Mouse (Mus musculus) liver, embryonic 12.5 days (tissue): ENCODE measurements around the gene Srsf2. TPM values are rescaled to one million over a fixed set of nuclear protein-coding genes. Genes with fewer than 3 reads are reported as not detected.

Source experiments
- ATAC-seq: fragments of 200-750 bp; cut with Nextera tagmentation; 2 replicates; pipeline ENCODE4 v1.8.0; 2017; ENCODE audit warnings: moderate number of reproducible peaks, mild to moderate bottlenecking, moderate library complexity
- H3K27ac ChIP-seq: fragments of 300-500 bp; sonication (generic); 2 replicates; pipeline ENCODE4 v1.5.1; 2016; ENCODE audit warnings: mild to moderate bottlenecking
- H3K27me3 ChIP-seq: fragments of 300-500 bp; sonication (generic); replicated peaks from 2 replicates; pipeline ENCODE4 v1.6.1; 2016; ENCODE audit warnings: mild to moderate bottlenecking, moderate library complexity
- H3K36me3 ChIP-seq: fragments of 300-500 bp; sonication (generic); 2 replicates; pipeline ENCODE4 v1.6.1; 2016; ENCODE audit warnings: mild to moderate bottlenecking, moderate library complexity
- H3K4me1 ChIP-seq: fragments of 300-500 bp; sonication (generic); 2 replicates; pipeline ENCODE4 v1.6.1; 2016
- H3K4me2 ChIP-seq: fragments of 300-500 bp; sonication (generic); 2 replicates; pipeline ENCODE4 v1.6.1; 2016; ENCODE audit warnings: mild to moderate bottlenecking, moderate library complexity
- H3K4me3 ChIP-seq: fragments of 300-500 bp; sonication (generic); 2 replicates; pipeline ENCODE4 v1.5.1; 2016; ENCODE audit warnings: mild to moderate bottlenecking, moderate library complexity
- H3K9ac ChIP-seq: fragments of 300-500 bp; sonication (generic); 2 replicates; pipeline ENCODE4 v1.6.1; 2016; ENCODE audit warnings: mild to moderate bottlenecking, moderate library complexity
- H3K9me3 ChIP-seq: fragments of 300-500 bp; sonication (generic); replicated peaks from 2 replicates; pipeline ENCODE4 v1.6.1; 2016; ENCODE audit warnings: mild to moderate bottlenecking, moderate library complexity
- WGBS: fragments of 180-500 bp; shearing (Covaris S2); methylation state at CpG from one replicate; pipeline ENCODE4 v1.1.7; 2016; ENCODE audit not compliant: insufficient replicate concordance; 5-methylcytosine and 5-hydroxymethylcytosine counted together
- polyA plus RNA-seq: library from polyadenylated mRNA; unstranded; fragments of >200 nt; fragmentation: Nextera tagmentation; extraction: Ambion mirVana; gene quantifications from 2 replicates; pipeline ENCODE4 v1.2.1, GENCODE M21; 2016

Srsf2 gene
- polyA plus RNA-seq, 1 experiment from 2014 or later: 801 TPM

DNA sequence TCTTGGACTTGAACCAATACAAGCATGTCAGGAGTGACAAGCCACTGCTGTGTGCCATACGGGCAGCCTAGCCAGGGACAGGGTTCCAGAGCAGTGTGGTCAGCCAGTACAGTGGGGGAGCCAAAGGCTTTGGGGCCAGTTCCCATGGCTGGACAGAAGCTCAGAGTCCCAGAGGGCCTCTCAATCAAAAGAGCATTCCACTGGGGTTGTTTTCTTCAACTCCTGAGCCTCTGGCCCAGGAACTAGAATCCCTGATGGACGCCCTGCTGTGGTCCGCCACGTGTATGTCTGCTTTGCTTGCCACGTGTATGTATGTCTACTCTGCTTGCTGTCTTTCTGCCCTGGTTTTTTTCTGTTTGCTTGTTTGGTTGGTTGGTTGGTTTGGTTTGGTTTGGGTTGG lies 51.8 kb downstream of the Srsf2 start:
- no peaks in the 10 kb centered on the region for H3K4me1 ChIP-seq
- no peak overlapping the region for H3K4me2 ChIP-seq
- H3K27ac ChIP-seq: no peak overlapping the region
- no peaks in the 10 kb centered on the region for H3K9me3 ChIP-seq
- 67% methylated on average over 5 of the region's 5 CpGs for WGBS
- ATAC-seq: no peak
- H3K4me3 ChIP-seq: no peak overlapping the region
- no peaks in the 10 kb centered on the region for H3K36me3 ChIP-seq
- no peak overlapping the region for H3K9ac ChIP-seq
- 0 out of 2 replicates have a peak, but pooled peaks cover 3% of the 10 kb centered on the region for H3K27me3 ChIP-seq

Other genes with a start within 250 kb of the Srsf2 start
- gene Rhbdf2, start 226.1 kb downstream of the Srsf2 start, polyA plus RNA-seq: 8.0 and 8.5 TPM in 2 replicates
- 0.19 and 0.41 TPM in 2 replicates for gene Prcd, start 199.6 kb downstream of the Srsf2 start, polyA plus RNA-seq
- 0.83 and 1.2 TPM in 2 replicates for gene Cygb, start 198.8 kb downstream of the Srsf2 start, polyA plus RNA-seq
- gene St6galnac1, start 77.6 kb downstream of the Srsf2 start, polyA plus RNA-seq: not detected in 2 replicates
- gene Mxra7, start 25.0 kb downstream of the Srsf2 start, polyA plus RNA-seq: 6.9 and 7.2 TPM in 2 replicates
- 47.6 and 49.5 TPM in 2 replicates for gene Mettl23, start 9.8 kb downstream of the Srsf2 start, polyA plus RNA-seq
- 58.2 and 61.6 TPM in 2 replicates for gene Jmjd6, start 9.6 kb downstream of the Srsf2 start, polyA plus RNA-seq
- 13.6 and 15.0 TPM in 2 replicates for gene Mfsd11, start 654 bp downstream of the Srsf2 start, polyA plus RNA-seq
- not detected in 2 replicates for gene Mgat5b, start 65.8 kb upstream of the Srsf2 start, polyA plus RNA-seq